Mouse (Mus musculus) layer of hippocampus, adult 11-12 months (tissue): ENCODE measurements at regions not wholly inside any gene's neighbourhood (a gene's known extent, or its start where the extent isn't known, plus 50 kb on each side); places are given as distances from the start of the nearest gene placed in this dataset.
A peak's percentile ranks its signal among the peaks of the same experiment; 100 is the strongest.

Source experiments
- DNase-seq: peaks from one replicate; pipeline ENCODE4 v3.0.0; 2022; ENCODE audit warnings: low spot score

DNA sequence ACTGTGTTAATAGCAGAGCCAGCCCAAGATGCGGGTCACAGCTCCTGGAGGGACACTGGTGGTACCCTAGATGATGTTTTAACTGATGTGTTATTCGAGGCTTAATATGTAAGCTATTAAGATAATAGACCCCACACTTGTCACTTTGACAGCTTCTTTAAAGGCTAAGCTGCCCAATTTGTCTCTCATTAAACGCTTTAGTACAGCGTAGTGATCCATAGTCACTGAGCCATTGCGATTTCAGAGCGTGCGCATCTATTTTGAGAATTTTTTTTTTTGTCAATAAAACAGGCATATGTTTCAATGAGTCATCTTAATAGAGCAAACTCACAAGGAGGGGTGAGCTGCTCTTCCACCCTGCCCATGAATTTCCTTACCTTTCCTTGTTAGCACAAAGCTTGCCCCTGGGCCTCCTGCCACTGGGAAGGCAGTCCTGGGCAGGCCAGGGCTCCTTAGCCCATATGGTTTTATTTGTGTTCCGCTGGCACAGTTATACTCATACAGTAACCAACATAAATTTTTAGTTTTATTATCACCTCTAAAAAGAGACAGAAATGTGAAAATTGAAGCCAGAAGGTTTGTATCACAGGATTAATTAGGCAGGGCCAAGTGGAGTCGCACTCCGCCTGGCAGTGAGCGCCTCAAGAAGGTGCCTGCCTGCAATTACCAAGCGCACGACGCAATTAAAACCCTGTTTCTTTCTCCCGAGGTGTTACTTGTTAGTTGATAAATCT is 294.3 kb downstream of the Etv1 start:
- no peak for DNase-seq

DNA sequence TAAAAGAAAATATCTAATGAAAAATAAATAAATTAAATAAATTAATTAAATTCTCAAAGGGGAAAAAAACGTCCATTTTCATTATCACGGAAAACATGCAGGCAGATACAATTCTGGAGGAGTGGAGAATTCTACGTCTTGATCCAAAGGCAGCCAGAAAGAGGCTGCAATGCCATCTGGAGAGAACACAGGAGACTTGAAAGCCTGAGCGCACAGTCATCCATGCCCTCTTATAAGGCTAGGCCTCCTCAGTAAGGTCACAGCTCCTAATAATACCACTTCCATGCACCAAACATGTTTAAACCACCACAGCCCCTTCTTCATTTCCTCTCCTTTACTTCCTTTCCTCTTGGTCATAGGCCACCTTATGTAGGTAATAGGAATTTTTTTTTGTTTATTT is 307.1 kb downstream of the Etv1 start:
- DNase-seq: no peak

DNA sequence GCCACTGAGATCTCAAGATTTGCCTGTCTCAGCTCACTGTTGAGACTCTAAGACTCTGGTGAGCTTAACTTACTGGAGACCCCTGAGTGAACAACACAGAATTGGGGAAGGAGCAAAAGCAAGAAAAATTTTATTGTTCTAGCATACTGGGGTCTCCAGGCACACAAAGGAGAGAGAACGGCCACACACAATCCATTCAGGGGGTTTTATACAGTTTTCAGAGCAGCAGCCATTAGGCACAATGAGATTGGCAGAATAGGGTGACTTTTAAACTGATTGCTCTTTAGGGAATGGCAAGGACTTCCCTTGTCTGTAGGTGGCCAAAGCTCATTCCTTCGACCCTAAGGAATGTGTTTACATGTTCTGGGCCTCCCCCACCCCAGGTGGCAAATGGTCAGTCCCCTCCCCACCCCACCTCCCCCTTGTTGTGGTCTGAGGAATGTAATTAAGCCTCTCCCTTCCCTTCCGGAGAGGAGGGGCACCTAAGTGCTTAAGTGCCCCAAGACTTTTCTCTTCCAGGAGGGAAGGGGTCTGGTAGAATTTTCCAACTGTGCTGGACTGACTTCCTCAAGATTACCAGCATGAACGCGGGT is 315.6 kb downstream of the Etv1 start:
- no peak for DNase-seq

DNA sequence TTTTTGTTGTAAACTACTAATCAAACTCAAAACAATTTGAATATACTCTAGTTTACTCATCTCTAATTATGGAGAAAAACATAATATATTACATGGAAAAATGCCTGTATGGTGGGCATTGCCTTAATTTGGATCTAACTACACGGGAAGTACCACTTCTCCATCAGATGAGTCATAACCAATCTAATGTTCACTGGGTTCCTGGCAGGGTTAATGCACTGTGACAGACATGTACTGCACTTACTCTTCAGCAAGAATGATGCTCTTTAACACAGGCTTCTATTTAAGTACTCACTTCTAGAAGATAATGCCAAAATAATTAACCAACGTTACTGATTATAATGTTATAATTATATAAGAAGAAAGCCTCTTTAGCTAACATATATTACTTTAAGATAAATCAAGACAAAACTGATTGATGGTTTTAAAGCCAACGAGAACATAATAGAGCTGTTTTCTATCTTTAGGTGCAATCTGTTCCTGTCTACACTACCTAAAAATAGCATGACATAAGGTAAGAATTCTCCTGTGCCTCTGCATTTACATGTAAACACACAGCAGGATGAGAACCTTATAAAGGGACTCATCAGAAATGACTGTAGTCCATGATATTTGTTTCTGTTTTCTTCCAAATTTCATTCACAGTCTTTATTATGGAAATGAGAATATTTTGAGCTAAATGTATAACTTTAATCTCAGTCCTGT is 344.4 kb downstream of the Etv1 start:
- DNase-seq: no peak

DNA sequence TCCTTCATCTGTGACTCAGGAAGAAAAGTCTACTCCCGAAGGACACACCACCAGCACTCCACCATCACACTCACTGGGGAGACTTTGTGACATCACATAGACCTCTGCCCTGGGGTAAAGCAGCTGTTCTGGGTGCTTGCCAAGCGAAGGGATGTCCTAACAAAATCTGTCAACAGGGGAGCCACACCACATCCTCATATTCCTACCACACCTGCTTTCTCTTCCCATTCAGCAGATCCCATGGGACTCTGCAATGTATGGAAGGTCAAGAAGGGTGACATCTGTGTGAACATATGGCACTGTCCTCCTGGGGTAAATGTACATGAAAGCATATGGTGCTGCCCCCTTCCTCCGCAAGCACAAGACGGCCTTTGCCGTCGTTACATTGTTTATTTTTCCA is 375.5 kb downstream of the Etv1 start:
- DNase-seq: no peak

DNA sequence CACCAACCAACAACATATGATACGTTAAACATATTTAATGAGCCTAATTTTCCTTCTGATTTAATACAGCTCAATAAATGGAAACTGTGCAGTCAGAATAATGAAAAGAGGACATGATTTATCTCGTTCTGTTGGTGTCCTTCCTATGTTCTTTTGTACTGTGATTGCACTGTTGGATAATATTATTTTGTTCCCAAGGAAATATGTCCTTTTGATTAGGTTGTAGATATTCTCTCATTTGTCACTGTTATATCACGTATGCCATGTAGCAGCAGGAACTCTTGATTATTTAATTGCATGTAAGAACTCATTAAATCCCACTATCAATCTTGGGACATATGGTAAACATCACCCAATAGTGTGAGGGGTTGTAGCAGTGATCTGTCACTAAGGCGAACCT is 397.8 kb downstream of the Etv1 start:
- DNase-seq: no peak

DNA sequence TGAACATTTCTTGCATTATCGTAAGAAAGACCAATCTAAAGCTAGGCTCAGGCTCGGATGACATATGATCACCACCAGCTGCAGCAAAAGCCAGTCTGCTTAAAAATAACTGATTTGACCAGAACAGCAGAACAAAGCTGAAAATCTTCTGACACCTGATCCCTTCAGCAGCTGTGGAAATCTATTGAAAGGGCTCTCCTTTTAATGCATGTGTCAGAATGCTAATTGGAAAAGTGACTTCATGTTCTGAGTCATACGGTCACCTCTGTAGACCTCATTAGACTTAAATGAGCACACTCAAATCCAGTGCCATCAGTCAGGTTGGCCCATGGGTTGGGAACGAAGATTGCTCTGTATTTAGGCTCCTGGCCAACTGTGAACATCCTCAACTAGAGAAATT is 444.9 kb downstream of the Etv1 start:
- DNase-seq: no peak

DNA sequence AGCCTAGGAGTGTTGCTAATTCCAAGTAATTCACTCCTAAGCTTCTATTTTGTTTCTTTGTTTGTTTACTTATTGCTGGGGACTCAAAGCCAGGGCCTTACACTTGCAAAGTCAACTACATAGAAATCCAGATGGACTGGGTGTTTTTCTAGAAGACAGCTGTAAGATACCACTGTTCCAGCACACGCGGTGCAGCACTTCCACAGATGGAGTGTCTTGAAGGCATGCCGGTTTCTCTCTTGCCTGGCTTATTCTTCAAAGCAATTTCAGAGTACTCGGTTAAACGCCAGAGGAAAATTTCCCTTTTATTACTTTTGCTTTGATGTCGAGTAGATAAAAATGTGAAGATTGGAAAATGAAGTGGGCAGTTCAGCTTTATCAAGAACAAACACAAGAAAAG is 477.4 kb downstream of the Etv1 start:
- DNase-seq: peak; percentile 11

DNA sequence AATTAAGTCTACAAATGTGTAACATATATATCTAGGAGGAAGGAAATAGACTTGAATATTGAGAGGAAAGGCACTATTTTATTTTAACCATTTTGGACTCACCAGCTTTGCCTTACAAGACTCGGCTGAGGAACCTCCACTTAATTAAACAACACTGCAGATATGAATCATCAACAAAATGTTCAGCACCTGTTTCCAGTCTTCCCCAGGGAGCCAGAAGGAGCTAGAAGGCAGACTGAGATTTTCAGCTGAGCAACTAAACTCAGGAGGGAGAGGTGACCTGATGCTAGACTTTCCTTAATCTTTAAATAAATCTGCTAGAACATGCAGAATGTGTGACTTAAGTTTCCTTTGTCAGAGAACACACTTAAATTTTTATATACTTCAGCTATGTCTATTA is 478.4 kb downstream of the Etv1 start:
- no peak for DNase-seq

DNA sequence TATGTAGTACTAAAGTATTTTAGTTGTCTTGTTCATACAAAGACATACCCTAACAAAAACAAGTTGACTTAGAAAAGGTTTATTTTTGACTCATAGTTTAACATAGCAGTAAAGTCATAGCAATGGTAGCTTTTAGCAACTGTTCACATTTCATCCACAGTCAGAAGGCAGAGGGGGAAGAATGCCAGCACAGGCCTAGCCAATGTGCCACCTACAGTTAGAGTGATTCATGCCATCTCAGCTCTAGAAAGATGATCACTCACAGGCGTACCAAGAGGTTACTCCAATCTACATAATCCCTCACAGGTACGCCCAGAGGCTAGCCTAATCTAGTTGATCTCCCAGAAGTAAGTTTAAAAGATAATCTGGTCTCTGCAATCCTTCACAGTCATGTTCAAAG is 510.5 kb downstream of the Etv1 start:
- DNase-seq: peak; percentile 14

DNA sequence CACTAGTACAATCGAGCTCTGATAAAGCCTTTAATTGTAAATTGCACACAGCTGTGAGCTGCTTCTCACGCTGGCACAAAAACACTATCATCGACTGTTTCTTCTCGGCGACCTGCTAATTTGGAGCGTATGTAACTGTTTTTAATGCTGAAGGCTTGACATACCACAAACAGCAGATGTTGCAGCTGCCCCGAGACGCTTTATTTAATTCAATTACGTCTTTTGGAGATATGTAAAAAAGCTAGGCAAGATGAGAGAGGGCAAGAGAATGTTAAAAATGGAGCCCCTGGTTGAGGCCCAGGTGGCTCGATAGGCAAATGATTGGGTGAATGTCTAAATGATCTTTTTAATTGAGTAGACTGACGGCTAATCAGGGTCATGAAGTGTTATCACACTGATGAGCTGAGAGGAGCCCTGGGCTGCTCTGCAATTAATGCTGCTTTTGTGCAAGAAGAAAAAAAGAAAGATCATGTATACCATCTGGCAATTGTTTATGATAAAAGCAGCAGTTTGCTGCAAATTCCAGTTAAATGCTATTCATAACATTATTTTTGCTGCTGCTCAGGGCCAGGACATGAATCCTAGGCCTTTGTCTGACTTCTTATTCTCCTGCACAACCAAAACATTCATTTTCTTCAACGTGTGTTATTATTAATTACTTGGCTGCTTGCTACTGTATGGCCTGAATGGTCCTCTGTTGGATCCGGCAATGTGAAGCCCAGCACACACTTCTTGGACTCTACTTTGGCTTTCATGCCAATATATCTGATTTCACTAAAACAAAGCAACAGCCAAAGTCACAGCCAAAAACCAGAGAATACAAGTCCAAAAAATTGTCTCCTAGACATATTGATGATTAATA is 522.4 kb downstream of the Etv1 start:
- no peak for DNase-seq

DNA sequence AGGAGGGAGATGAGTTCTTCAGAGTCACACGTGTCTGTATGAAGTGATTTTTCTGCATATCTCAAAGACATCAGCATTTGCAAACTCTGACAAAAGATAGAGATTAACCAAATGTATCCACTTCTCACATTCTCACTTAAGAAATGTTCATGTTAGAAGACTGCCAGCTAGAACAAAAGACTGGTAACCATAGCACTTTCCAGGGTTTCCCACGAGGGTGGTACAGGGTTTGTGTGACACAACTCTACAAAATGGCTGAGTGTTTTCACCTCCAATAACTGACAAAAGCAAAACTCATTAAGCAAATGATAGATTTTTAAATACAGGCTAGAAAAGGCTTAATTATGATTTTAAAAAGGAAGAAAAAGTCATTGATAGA is 523.0 kb downstream of the Etv1 start:
- no peak for DNase-seq

DNA sequence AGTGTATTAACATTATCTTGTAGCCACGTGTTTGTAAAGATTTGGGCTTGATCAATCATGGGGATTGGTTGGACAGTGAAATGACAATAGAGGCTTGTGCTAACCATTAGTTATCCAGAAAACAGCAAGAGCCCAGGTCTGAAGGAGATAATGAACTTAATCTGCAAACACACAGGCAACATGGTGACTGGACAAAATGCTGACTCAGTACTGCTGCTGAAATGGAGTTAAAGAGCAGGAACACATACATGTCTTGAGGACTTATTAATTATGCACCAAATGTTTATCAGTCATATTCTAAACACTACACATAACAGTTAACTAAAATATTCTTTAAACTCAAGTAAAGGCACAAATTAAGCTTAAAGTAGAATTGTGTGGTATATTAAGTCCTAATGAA is 528.6 kb downstream of the Etv1 start:
- no peak for DNase-seq

DNA sequence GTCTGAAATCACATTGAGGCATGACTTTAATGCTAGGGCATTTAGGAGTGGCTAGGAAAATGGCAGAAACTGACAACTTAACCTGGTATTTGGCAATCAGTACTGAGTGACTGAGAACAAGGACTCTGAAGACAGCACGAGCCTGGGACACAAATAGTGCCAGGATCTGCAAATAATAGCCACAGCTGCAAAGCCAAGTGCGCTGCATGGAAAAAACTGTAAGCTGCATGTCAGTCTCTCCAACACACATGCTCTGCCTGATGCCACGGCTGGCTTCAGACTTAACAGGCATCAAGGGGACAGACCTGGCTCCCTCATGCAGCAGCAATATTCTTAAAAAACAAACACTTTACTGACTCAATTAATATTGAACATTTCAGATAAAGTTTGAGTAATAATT is 530.7 kb downstream of the Etv1 start:
- no peak for DNase-seq

DNA sequence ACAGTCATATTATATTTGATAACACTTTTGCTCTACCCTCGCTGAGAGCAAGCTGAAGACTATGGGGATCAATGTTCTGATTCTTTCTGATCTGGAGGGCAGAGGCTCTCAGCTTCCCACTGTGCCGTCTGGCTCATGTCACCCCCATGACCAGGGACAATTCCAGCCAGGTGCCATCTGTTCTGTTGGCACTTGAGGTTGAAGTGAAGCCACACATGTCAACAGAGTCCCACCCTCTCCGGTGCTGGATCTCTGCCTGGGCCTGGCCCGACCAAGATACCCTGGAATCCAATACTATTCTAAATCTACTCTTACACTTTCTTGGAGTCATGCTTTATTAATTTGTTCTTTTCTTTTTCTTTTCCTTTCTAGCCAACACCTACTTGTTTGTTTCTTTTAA is 538.0 kb downstream of the Etv1 start:
- no peak for DNase-seq

DNA sequence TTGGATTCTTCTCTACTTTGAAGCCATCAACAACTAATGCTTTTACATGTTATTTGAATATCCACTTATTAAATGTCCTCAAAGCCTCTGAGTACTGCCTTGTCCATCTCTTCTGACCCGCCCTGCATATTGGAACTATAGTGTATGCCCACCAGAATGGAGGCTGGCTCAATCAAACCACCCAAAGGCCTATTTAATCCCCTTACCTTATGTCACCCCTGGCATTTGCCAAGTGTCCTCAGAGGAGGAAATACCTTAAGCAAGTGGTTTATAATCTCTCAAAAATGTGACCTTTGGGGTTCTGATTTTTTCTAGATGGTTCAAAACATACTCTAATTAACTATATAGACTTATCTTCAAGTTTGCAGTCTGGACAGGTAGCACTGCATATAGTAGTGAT is 542.3 kb downstream of the Etv1 start:
- no peak for DNase-seq

DNA sequence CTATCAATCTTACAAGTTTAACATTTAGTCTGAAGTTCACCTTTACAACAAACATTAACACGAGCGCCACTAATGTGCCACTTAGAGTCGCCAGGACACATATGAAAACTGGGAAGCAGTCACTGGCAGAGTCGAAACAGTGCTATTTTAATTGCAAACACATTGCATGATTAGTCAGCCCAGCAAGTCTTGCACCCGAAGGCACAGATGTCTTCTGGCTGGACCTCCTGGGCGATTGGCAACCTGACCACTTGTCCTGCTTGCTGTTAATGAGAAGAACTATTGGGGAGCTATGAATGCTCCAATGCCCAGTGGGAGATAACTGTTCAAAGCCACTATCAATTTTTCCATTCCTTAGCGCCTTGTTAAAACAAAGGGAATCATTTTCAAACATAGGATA is 547.0 kb downstream of the Etv1 start:
- DNase-seq: peak; percentile 27

DNA sequence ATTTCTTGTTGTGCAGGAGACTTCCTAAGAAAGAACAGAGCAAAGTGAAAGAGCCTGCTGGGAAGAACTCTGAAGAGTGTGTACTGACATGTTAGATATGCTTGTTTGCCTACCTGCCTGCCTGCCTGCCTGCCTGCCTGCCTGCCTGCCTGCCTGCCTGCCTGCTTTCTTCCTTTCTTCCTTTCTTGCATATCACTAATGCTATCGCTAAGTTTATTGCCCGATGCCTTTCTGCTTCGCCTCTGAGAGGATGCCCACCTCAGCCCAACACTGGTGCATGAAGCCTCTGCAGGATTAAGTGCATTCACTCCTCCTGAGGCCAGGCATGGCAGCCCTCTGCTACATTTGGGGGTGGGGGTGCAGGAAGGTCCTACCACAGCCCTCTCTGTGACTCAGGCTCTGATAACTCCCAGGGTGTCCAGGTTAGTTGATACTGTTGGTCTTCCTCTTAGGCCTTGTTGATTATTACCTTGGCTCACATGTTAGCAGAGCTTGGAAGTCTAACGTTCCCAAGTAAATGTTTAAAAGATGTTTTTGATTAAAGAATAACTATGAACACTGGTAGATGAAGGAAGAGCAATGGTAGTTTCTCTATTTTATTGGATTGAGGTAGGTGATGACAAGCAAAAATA is 547.6 kb downstream of the Etv1 start:
- no peak for DNase-seq

DNA sequence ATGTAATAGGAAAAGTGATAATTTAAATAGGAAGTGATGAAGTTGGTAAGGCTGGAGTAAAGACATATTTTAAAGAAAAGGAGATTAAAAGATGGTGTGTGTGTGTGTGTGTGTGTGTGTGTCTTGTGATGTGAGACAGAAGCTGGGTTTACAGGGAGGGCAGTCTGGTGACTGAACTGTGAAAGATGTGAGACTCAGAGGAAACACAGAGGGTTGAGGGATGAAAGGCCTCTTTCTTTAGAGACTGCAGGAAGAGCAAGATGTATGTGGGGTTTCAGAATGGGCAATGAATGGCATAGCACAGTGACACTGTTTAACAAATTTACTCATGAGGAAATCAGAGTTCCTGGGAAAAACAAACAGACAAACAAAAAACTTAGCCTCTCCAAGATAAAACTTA is 549.2 kb downstream of the Etv1 start:
- DNase-seq: no peak

DNA sequence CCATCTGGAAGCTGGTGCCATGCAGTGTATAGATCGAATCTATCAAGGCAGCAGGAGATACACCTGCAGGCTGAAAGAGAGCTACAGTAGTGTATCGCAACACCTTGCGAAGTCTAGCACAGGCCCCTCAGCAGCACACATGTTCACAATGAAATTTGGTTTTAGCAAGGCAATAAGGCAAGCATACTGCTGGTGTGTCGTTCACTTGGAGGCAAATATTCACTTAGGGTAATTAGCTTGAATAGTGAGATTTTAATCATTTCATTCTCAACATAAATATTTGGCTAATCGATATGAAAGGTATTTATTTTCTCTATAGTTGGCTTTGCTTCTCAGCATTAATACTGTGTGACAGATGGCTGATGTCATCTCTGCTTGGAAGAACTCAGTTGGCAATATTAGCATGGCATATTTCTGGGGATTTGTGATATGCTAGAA is 559.9 kb downstream of the Etv1 start:
- DNase-seq: no peak

DNA sequence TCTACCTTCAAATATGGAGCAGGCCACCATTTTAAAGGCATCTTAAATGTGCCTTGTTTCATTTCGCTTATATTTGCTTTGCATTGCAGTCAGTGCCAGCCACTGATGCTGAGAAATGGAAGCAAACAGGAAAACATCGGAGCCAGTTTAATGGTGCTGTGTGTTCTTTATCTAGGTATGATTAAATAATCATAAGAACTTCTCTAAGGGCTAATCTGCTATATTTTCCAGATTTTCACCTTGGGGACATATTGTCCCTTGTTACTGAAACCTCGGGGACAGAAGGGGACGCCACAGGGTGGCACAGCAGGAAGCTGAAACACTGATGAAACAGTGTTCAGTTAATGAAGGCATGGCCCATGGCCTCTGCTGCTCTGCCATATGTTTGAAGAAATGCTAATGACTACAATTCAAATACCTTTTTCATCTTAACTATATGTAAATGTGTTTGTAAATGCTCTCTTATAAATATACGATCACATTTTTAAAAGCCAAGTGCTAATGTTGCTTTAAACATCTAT is 562.6 kb downstream of the Etv1 start:
- no peak for DNase-seq

DNA sequence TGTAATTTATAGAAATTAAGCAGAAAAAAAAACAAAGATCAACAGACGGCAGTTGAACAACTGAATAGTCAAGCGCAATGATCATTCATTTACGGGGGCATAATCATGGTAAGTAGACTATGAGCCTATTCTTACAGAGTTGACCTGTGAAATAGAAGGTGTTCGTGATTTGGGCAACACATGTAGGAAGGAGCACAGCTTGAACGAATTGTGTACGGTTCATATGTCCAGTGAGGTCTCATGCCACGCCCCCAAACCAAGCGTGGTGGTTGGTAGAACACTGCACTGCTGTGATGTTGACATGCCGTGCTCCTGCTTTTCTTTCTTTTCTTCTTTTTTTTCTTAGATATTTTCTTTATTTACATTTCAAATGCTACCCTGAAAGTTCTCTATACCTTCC is 563.1 kb downstream of the Etv1 start:
- DNase-seq: no peak
